Mouse (Mus musculus) kidney, postnatal 25 days (tissue): Measurements from ENCODE around the gene Arid3a.

Experiments used
- DNase-seq, 2 experiments: peaks; one replicate each; pipeline ENCODE4 v3.0.0; 2021; ENCODE audit warnings: mixed read lengths in 2 of 2

The Arid3a gene

GRCm38 (mm10) chr10:79997819-79998218 lies 71.0 kb downstream of the Arid3a start:
- no peak for DNase-seq

- no peak for DNase-seq
Observed at GRCm38 (mm10) chr10:80001945-80002344, 75.1 kb downstream of the Arid3a start.

- no peak for DNase-seq
Observed at GRCm38 (mm10) chr10:80002829-80003228, 76.0 kb downstream of the Arid3a start.

- no peak for DNase-seq
Observed at GRCm38 (mm10) chr10:80003374-80004232, 76.8 kb downstream of the Arid3a start.

- DNase-seq: no peak
Observed at GRCm38 (mm10) chr10:80004233-80004705, 77.4 kb downstream of the Arid3a start.
